Mouse (Mus musculus) kidney, adult 2 months (tissue): ENCODE measurements around the gene Fam83f.

Experiments used
- CTCF ChIP-seq: fragments of 200-500 bp; conservative IDR thresholded peaks from 2 replicates; pipeline ENCODE4 v1.5.1; 2011; ENCODE audit warnings: low read depth, mild to moderate bottlenecking, control low read depth, low read length, moderate library complexity, mixed read lengths; ENCODE audit not compliant: insufficient read depth, insufficient read length
- POLR2A ChIP-seq: fragments of 200-500 bp; IDR thresholded peaks from one replicate; pipeline ENCODE4 v1.6.1; 2011; ENCODE audit warnings: low read depth, low read length, control low read depth

- TF ChIP-seq CTCF (no peak), POLR2A (no peak)
Observed at GRCm38 (mm10) chr15:80706596-80706995, 34.9 kb downstream of the Fam83f start.
